Mouse (Mus musculus): ENCODE results near the gene Ablim2.

The Ablim2 gene

DNA sequence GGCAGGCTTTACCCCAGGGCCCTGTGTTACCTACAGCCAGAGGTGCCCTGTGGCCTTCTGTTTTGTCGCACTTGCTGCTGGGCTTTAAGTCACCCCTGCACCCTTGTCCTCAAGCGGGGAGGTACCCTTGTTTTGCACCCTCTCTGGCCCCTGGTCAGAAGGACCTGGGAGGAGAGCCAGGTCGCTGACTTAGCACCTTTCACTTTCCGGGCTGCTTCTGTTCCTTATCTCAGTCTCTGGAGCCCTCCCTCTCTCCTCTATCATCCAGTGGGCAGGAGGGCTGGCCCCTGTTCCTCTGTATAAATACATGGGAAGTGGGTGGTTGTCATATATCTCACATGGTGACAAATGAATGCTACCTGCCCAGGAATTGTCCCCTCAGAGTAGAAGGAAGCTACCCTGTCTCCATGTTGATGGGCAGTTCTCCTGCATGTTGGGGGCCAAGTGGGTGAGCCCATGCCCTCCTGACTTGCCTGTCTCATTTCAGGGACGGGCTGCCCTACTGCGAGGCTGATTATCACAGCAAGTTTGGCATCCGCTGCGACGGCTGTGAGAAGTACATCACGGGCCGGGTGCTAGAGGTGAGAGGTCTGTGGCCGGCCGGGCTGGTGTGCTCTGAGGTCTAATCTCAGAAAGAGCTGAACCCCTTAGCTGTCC lies 54.1 kb downstream of the Ablim2 start:
- DNase-seq (ENCODE audit: low read depth, low spot score): no peak

DNA sequence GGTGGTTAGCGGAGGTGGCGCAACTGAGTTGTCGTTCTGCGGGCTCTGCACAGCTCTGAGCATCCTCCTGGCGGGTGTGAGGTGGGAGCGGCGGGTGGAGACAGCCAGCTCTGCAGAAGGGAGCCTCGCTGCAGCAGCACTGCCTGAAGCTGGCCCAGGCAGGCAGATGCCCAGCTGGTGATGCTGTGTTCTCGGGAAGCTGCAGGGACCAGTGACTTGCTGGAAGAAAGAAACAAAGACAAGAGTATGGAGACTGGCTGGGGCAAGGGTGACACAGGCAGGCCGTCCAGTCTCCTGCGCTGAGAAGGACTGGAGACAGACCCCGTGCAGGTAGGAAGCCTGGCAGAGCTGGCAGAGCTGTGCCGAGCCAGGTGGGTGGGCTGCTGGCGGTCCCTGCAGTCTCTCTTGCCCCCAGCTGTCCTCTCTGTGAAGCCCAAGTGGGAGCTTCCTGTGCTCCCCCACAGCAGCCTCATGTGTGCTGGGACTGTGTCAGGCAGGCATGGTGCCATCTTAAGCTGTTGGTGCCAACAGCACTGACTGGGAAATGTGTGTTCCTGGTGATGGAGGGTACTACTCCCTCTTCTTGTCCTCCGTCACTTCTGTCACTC lies 56.8 kb downstream of the Ablim2 start:
- DNase-seq (ENCODE audit: low read depth, low spot score): no peak

DNA sequence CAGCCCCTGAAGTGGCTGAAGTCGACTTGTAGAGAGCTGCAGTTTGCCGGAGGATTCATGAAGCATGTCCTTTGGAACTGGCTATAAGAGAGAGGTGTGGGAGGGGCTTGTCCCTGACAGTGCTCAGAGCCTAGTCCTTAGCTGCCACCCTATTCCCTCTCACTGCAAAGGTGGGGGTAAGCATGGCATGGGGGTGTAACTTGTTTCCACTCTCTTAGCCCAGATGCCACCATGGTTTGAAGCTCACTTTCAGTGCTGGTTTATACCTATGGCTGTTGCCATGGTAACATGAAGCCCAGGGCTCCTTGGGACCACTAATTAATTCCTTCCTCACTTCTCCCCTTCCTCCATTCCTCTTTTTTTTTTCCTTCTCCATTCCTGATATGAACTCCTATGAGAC lies 57.4 kb downstream of the Ablim2 start:
- DNase-seq (ENCODE audit: low read depth, low spot score): no peak

DNA sequence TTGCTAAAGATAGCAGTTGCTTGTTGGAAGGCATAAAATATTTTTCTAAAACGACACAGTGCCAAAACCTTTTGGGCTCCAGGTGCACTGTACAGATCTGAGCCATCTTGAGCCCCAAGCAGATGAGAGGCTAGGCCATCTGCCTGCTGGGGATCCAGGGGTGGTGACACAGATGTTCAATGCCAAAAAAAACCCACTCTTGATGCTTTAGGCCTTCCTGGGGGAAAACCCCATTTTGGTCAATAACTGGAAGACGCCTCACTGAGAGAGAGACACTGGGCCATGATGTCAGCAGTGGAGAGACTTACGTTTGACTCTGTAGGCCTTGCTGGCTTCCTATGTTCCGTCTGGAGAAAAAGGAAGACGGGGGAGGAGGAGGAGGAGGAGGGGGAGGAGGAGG lies 59.6 kb downstream of the Ablim2 start:
- DNase-seq (ENCODE audit: low read depth, low spot score): no peak

DNA sequence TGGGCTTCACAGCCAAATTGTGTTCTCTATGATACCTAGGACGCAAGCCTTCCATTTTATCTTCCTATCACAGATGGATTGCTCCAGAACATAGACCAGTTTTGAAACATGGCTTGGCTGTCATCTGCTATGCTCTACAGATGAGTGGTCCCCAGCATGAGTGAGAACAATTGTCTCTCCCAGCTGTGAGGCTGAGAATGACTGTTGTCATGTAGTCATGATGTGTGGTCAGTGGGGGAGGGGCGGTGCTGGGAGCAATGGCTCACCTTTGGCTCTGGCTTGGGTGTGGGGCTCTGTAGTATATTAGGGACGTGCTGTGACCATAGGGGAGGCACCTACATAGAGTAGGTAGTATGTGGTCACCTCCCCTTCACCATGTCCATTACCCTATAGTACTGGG lies 60.2 kb downstream of the Ablim2 start:
- no peak for DNase-seq (ENCODE audit: low read depth, low spot score)

DNA sequence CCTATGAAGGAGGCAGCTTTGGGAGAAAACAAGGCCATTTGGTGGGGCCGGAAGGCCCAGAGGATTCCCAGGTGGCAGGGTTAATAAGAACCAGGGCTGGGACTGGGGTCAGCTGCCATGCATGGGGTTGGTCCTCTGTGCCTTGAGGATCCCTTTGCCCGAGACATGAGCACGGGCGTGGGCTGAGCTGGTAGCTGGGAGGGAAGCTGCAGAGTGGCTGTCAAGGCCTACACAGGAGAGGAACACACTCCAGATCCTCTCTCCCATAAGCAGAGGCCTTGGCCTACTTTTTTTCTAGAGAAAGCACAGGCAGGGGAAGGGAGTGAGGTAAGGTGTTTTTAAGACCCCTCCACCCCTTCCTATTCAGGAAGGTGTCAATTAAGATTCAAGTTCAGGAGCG lies 65.0 kb downstream of the Ablim2 start:
- DNase-seq (ENCODE audit: low read depth, low spot score): no peak

DNA sequence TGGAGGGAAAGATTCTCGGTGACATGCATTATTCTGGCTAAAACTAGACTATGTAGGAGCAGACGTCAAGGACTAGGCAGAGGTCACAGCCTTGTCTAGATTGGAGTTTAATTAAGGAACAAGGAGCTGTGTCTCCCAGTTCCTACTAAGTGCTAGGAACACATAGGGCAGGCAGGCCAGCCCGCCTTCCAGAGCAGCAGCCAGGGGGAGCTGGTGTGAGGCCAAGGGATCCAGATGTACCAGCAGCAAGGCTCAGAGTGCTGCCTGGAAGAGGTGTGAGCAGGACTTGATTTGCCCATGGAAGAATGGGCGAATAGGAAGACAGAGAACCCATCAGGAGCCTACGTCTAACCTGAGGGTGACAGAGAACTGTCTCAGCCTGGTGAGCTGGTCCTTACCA lies 68.8 kb downstream of the Ablim2 start:
- no peak for DNase-seq (ENCODE audit: low read depth, low spot score)

DNA sequence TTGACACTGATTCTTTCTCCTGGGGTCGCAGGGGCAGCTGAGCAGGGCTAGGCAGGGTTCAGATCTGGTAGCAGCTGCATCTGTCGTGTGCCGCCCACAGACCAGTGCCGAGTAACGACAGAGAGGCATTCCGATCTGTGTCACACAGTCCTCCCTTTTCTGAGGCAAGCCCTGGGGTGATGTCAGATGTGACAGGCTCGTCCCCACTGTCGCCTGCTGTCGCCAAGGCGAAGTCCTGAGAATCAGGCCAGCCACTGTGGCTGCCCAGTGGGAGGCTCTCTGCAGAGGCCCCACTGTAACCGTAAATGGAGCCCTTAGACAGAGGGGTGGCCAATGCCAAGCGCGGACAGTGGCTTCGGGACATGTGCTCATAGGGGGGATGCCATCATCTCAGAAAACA lies 69.4 kb downstream of the Ablim2 start:
- no peak for DNase-seq (ENCODE audit: low read depth, low spot score)

DNA sequence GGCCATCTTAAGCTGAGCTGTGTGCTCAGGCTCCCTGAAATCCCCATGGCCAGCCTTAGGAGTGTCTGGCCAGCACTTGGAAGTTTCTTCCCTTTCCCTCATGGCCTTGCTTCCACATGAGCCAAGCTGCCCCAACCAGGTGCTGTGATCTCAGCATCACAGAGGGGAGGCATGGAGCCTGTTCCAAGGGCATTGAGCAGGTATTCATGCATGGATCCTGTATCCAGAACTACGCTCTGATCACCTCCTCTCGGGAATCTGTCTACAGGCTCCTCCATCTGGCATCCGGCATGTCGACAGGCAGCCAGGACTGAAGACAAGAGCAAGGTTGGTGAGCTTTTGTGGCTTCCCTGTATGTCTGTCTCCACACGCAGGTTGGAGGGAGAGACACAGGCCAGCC lies 70.2 kb downstream of the Ablim2 start:
- no peak for DNase-seq (ENCODE audit: low read depth, low spot score)

DNA sequence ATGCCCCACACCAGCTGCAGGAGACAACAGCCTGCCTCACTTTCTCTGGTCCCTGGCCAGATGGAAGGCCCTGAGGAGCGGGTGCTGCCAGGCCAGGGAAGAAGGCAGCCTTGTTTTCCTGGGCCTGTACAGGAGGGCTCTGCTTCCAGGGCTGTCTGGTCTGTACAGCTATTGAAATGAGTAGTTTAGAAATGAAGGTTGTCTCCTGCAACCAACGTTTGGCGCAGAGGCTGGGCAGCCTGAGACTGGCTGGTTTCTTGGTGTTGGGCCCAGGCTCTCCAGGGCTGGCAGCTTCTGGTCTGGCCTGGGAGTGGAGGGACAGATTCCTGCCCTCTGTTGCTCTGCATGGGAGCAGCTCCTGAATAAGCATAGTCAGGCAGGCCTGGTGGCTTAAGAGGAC lies 72.4 kb downstream of the Ablim2 start:
- DNase-seq (ENCODE audit: low read depth, low spot score): no peak

DNA sequence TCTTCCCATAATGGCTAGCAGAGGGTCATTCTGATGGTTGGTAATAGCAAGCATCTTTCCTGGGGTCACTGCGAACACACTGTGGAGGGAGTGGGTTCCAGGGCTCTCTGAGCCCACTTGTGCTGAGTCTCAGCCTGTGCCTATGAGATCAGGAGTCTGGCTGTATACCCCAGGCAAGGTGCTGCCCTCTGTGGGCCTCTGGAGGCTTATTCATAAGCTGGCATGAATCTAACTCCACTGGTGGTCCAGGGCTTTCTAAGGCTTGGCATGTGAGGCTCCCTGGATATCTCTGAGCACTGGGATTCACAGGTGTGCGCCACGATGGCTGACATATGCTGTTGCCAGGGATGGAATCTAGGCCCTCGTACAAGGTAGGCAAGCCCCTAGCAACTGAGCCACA lies 76.2 kb downstream of the Ablim2 start:
- DNase-seq (ENCODE audit: low read depth, low spot score): no peak

DNA sequence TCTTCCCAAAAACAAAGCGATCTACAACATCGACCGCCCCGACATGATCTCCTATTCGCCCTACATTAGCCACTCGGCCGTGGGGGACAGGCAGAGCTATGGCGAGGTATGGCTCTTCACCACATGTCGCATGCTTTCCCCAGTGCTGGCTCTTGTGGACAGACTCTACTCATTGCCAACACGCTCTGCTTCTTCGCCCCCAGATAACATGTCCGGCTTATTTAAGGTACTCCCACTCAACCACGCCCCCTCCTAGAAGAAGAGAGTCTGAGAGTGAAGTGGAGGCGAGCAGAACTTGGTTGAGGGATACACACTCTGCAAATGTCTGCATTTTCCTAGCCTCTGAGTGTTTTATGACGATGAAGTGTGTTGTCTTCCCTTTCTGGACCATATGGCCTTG lies 79.3 kb downstream of the Ablim2 start:
- no peak for DNase-seq (ENCODE audit: low read depth, low spot score)

DNA sequence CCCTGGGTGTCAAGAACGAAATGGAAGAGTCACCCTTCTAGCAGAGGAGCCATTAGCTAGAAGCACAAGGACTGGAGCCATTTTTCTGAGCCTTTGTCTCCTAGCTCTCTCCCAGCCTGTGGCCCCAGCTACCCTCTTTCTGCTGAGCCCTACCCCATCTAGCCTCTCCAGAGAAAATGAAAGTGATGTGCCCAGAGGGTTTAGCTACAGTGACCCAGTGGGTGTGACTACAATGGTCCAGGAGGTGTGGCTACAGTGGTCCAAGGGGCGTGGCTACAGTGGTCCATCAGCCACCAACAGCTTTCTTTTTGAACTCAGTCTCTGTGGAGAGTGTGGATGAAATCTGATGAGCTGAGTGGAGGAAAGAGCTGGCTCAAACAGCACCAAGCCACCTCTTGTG lies 81.6 kb downstream of the Ablim2 start:
- DNase-seq (ENCODE audit: low read depth, low spot score): peak; percentile 61

DNA sequence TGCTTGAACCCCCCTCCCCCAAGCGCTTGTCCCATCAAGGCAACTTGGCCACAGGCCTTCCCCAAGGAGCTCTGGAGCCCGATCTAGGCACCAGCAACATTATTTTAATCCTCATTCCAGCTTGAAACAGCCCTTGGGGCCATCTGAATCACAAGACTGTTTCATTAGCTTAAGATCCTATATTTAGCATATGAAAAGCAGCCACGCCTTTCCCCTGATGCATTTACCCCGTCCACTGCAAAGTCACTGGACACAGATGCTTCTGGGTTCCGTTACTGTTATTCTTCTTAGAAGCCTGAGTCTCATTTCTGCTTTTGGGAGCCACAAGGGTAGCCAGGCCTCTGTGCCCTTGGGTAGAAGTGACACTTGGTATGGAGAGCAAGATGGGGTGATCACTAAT lies 93.8 kb downstream of the Ablim2 start:
- DNase-seq (ENCODE audit: low read depth, low spot score): no peak

DNA sequence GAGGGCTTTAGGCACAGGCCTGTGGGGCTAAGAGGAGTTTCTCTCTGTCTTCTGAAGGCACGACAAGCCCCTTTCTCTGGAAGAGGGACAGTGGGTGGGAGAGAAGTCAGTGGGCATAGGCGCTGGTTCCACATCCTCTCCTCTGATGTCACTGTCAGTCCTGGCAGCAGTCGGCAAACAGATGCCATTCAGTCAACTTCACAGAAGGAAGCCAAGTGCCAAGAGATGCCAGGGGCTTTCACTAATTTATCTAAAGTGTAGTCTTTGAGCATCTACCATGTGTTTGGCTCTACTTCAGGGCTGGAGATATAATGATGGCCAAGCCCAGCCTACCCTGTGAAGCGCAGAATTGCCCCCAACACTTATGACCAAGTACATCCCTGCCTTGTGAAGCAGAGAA lies 95.8 kb downstream of the Ablim2 start:
- DNase-seq (ENCODE audit: low read depth, low spot score): no peak

DNA sequence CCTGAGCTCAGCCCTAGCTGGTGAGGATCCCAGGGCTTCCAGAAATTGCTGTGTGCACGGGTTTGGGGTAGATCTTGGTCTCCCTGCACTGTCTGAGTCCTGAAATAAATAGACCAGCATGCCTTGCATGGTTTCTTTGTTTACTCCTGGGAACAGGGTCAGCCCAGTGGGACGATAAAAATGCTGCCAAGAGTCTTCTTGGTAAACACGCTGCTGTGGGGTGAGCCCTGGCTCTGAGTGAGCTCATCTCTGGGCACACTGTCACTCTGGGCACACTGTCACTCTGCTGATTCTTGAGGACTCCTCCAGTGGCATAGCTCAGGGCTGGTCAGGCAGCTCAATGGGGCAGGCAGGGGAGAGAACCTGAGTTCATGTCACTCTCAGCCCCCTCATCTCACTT lies 98.6 kb downstream of the Ablim2 start:
- no peak for DNase-seq (ENCODE audit: low read depth, low spot score)

DNA sequence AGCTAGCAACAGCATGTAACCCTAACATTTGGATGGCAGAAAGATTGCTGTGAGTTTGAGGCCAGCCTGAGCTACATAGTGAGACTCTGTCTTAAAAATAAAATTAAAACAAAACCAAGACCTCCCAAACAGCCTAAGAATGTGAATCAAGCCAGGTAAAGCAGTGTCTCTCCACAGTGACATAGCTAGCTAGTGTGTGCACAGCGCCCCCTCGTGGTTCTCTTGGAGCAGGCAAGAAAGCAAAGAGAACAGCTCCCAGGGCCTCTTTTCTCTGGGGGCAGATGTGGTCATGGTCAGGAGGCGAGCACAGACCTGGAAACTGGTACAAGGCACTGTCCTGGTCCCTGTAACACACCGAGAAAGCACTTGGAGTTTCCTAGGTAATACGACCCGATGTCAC lies 100.4 kb downstream of the Ablim2 start:
- peak; percentile 84 for DNase-seq (ENCODE audit: low read depth, low spot score)

DNA sequence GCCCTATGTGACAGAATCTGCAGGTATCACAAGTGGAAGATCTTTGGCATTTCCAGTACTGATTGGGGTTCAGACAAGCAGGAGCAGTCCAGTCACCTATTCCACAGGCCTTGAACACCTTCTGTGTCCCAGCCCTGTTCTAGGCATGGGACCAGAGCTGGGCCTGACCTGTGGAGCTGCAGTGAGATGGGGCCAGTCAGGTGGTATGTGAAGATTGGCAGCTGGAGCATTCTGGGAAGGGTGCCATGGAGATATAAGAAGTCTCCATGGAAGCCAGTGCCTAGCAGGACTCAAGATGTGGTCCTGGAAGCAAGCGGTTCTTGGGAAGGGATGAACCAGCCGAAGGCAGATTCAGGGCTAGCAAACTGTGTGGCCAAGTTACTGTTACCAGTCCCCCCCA lies 103.8 kb downstream of the Ablim2 start:
- no peak for DNase-seq (ENCODE audit: low read depth, low spot score)

DNA sequence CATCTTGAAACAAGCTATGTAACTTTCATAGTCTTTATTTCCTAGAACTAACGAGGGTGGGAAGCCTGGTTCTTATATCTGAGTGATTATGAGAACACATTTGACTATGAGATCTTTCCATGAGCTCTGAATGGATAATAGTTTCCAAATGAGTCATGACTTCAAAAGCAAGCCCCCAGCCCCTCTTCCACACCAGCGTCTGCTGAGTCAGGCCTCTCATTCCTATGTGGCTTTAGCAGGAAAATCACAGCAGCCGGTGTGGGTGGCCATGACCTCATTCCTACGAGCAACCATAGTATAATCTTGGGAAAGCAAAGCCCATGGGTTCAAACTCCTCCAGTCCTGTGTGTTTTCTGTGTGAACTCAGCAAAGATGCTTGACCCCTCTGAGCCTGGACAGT lies 112.3 kb downstream of the Ablim2 start:
- DNase-seq (ENCODE audit: low read depth, low spot score): peak; percentile 63

DNA sequence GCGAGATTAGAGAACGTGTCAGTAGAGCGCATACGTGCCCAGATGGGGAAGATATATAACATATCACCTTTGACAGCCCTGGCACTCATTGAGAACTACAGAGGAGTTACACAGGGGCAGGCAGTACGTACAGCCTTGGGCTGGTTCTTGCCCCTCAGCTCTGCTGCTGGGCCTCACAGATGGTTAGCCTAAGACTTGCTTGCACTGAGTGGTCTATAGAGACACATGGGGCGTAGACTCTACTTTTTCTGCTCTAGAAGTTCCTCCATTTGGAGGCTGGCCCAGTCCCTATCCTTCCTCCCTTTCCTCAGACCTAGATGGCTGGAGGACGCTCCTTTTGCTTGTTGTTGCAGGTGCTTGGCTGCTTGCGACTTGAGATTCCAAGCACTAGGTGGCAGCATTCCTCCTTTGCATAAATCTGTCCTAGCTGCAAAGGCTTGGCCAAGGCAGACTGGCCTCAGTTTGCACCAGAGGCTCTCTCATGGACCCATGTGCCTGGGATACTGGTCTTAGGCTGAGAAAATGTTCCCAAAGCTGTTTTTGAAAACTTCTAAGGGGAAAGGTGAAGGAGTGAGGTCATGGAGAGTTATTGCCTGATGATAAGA lies 112.8 kb downstream of the Ablim2 start:
- DNase-seq (ENCODE audit: low read depth, low spot score): peak; percentile 95

DNA sequence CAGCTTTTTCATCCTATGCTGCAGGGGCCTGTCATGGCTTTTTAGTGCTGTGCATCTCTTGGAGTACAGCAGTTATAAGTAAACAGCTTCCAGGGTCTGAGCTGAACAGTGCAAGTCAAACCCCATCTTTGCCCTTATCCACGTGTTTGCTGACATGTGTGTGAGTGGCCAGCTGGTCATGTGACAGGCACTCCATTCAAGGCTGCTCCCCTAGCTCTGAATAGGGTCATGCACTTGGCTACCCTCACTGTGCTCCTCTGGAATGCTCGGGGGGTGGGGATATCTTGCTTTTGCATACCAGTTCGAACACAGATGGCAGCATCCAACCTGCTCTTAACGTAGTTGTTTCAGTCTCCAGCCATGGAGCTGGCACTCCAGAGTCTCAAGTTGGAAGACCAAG lies 115.7 kb downstream of the Ablim2 start:
- no peak for DNase-seq (ENCODE audit: low read depth, low spot score)

DNA sequence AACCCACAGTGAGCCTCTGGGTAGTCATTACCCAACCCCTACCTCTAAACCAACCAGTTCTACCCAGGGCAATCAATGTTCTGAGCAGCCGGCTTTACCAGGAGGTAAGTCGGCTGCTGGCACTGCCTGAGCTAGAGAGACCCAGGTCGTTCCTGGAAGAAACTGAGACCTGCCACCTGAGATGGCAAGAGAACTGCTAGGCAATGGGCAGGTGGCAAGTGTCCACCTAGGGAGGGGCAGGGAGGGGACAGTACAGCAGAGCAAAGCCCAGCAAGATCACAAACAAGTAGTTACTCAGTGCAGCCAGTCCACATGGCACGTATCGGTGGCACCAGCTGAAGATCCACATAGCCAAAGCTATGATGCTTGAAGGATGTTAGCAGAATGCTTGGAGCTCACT lies 118.6 kb downstream of the Ablim2 start:
- no peak for DNase-seq (ENCODE audit: low read depth, low spot score)

DNA sequence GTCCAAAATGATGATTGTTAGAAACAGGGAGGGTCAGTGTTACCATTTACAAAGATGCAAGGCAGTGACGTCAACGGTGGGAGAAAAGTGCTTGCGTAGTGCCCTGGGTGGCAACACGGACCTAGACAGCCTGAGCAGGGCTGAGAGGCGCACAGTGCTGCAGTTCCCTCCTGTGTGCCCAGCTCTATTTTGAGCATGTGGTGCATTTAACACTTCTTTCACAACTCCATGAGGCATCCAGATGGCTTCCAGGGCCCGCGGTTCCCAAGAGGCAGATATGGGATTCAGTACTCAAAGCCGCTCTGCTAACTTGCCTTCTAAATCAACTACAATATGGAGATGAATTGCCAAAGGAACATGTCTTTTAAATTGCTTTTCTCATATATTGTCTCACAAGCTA lies 121.5 kb downstream of the Ablim2 start:
- no peak for DNase-seq (ENCODE audit: low read depth, low spot score)

DNA sequence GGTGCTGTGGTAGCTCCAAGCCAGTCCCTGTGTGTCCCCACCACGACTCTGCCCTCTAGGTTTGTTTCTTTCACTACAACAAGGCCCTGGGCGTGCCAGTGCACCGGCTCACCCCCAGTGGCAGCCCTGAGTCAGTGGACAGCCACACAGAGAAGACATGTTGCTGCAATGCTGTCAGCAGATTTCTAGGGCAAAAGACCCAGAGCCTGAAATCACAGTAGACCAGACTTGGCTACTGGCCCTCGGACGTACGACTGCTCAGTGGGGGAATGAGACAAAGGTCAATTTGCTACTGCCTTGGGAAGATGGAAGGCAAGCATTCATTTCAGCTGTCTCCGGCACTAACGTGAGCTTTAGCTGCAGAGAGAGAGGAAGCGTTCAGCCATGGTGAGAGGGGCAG lies 124.7 kb downstream of the Ablim2 start:
- peak; percentile 59 for DNase-seq (ENCODE audit: low read depth, low spot score)

All from 3T3-L1 (cell line).